Mouse (Mus musculus) embryonic facial prominence, embryonic 14.5 days (tissue): ENCODE results near the gene Cybrd1. TPM values are rescaled to one million over a fixed set of nuclear protein-coding genes. Genes with fewer than 3 reads are reported as not detected.
A peak's percentile ranks its signal among the peaks of the same experiment; 100 is the strongest.

Experiments used
- ATAC-seq: fragments of 200-750 bp; cut with Nextera tagmentation; 2 replicates; pipeline ENCODE4 v1.8.0; 2017; ENCODE audit warnings: low read depth, moderate number of reproducible peaks, moderate TSS enrichment
- DNase-seq: peaks from one replicate; pipeline ENCODE4 v3.0.0-alpha.2; 2015; ENCODE audit warnings: low spot score
- H3K27ac ChIP-seq: fragments of 300-500 bp; sonication (generic); replicated peaks from 2 replicates; pipeline ENCODE4 v1.5.1; 2014; ENCODE audit warnings: low read depth, mild to moderate bottlenecking, low read length, moderate library complexity
- H3K27me3 ChIP-seq: fragments of 300-500 bp; sonication (generic); replicated peaks from 2 replicates; pipeline ENCODE4 v1.6.1; 2014; ENCODE audit warnings: low read length; ENCODE audit not compliant: control insufficient read depth, insufficient read depth
- H3K36me3 ChIP-seq: fragments of 300-500 bp; sonication (generic); 2 replicates; pipeline ENCODE4 v1.6.1; 2014; ENCODE audit warnings: low read length, mixed read lengths; ENCODE audit not compliant: control insufficient read depth, insufficient read depth
- H3K4me1 ChIP-seq: fragments of 300-500 bp; sonication (generic); 2 replicates; pipeline ENCODE4 v1.6.1; 2014; ENCODE audit warnings: antibody characterized with exemption, low read length; ENCODE audit not compliant: control insufficient read depth, insufficient read depth
- H3K4me2 ChIP-seq: fragments of 300-500 bp; sonication (generic); 2 replicates; pipeline ENCODE4 v1.6.1; 2014; ENCODE audit warnings: low read depth, mild to moderate bottlenecking, low read length, moderate library complexity, mixed read lengths
- H3K4me3 ChIP-seq: fragments of 300-500 bp; sonication (generic); 2 replicates; pipeline ENCODE4 v1.5.1; 2014; ENCODE audit warnings: low read depth, mild to moderate bottlenecking, low read length
- H3K9ac ChIP-seq: fragments of 300-500 bp; sonication (generic); 2 replicates; pipeline ENCODE4 v1.6.1; 2014; ENCODE audit warnings: low read depth, mild to moderate bottlenecking, low read length, moderate library complexity, mixed read lengths
- H3K9me3 ChIP-seq: fragments of 300-500 bp; sonication (generic); 2 replicates; pipeline ENCODE4 v1.6.1; 2016; ENCODE audit warnings: low read length; ENCODE audit not compliant: control insufficient read depth
- WGBS: fragments of 180-500 bp; shearing (Covaris S2); extraction: QIAGEN DNeasy Blood & Tissue Kit; methylation state at CpG from one replicate; pipeline ENCODE4 v1.1.7; 2014; 5-methylcytosine and 5-hydroxymethylcytosine counted together
- polyA plus RNA-seq: library from polyadenylated mRNA; unstranded; fragments of >200 nt; fragmentation: Nextera tagmentation; extraction: Ambion mirVana; gene quantifications from 2 replicates; pipeline ENCODE4 v1.2.1, GENCODE M21; 2014

Cybrd1 gene
- polyA plus RNA-seq, 1 experiment from 2014 or later = 4.5 TPM

DNA sequence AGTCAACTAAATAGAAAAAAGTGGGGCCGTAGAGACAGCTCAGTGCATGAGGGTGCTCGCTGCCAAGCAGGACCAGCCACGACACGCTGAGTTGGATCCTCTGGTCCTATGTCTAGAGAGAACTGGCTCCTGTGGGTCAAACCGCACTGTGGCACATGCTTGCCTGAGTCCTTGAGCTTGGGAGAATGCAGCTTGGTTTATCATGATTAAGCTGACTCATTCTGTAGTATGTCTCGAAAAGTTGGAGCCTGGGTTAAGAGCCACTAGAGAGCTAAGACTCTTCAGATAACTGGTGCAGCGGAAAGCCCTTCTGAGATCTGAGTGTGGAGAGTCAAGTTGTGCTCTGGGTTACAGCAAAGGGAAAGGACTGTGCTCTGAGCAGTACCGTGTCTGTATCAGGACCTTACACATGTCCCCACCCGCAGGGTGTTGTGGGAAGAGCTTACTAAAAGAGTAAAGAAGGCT, 16.4 kb downstream of the Cybrd1 start:
- Histone ChIP-seq H3K9me3 (peaks cover 4% of the 10 kb centered on the region; the same call in 1 of the 2 replicates), H3K4me1 (no peaks in the 10 kb centered on the region), H3K4me3 (no peak overlapping the region), H3K9ac (0 out of 2 replicates have a peak overlapping the region, but pooled peaks have one; percentile 11), H3K27me3 (no peaks in the 10 kb centered on the region), H3K27ac (no peak overlapping the region), H3K36me3 (peaks cover 25% of the 10 kb centered on the region; the same call in 1 of the 2 replicates), H3K4me2 (no peak overlapping the region)
- 87% methylated on average over 9 of the region's 9 CpGs for WGBS
- DNase-seq = no peak
- ATAC-seq = no peak

DNA sequence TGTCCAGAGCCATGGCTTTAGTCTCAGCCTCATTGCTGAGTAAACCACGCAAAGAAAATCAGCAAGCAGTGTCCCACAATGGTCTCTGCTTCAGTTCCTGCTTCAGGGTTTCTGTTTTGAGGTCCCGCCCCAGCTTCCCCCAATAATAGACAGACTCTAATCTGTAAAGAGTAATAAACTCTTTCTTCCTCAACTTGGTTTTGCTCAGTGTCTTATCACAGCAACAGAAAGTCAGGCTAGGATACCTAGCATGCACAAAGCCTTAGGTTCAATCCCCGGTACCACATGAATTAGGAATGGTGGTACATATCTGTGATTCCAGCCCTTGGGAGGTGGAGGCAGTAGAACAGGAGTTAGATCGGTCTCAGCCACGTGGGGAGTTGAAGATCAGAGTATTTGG, 17.1 kb downstream of the Cybrd1 start:
- no peak overlapping the region for H3K4me3 ChIP-seq
- ATAC-seq = no peak
- DNase-seq = no peak
- 80% methylated on average over 5 of the region's 5 CpGs for WGBS
- H3K4me2 ChIP-seq = no peak overlapping the region
- no peaks in the 10 kb centered on the region for H3K4me1 ChIP-seq
- no peak overlapping the region for H3K27ac ChIP-seq
- H3K36me3 ChIP-seq = peaks cover 29% of the 10 kb centered on the region; the same call in 1 of the 2 replicates
- H3K27me3 ChIP-seq = no peaks in the 10 kb centered on the region
- no peak overlapping the region for H3K9ac ChIP-seq
- H3K9me3 ChIP-seq = peaks cover 4% of the 10 kb centered on the region; the same call in 1 of the 2 replicates

DNA sequence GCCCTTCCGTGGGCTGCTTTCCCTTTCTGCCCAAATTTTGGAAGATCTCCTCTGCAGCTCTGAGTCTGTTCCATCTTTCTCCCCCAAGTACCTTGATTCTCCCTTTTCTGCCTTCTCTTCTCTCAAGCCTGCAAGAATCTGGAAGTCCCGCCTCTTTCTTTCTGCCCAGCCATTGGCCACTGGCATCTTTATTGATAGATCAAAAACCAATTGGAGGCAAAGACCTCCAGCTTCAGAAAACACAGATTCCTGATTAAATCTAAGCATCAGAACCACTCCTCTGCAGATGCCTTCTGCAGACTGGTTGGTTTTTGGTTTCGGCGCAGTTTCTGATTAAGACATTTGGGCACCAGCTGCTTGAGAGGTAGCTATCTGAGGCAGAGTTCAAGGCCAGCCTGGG, 22.9 kb downstream of the Cybrd1 start:
- H3K4me2 ChIP-seq = no peak overlapping the region
- H3K27me3 ChIP-seq = no peaks in the 10 kb centered on the region
- H3K4me1 ChIP-seq = no peaks in the 10 kb centered on the region
- H3K4me3 ChIP-seq = no peak overlapping the region
- 66% methylated on average over 4 of the region's 4 CpGs for WGBS
- H3K27ac ChIP-seq = no peak overlapping the region
- H3K9me3 ChIP-seq = peaks cover 4% of the 10 kb centered on the region; the same call in 1 of the 2 replicates
- H3K36me3 ChIP-seq = peaks cover 23% of the 10 kb centered on the region; the same call in 1 of the 2 replicates
- DNase-seq (no peak), ATAC-seq (no peak)
- H3K9ac ChIP-seq = no peak overlapping the region

DNA sequence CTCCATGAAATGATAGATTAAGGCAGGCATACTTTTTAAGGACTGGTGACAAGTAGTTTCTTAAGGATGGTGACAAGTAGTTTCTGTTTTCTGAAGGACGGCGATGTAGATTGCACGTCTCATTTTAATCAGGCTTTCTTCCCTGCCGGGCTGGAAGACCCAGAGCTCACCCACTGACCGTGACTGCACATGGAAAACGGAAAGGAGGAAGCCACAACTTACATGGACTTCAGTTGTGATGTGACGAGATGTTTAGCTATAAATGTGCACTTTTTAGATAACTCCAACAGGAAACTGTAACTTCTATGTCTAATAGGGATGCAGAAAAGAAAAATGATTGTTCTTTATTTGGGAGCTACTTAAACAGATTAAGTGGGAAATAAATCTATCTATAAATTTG, 24.7 kb downstream of the Cybrd1 start:
- peaks cover 1% of the 10 kb centered on the region; the same call in 1 of the 2 replicates for H3K9me3 ChIP-seq
- H3K4me3 ChIP-seq = no peak overlapping the region
- no peak overlapping the region for H3K27ac ChIP-seq
- no peaks in the 10 kb centered on the region for H3K4me1 ChIP-seq
- no peak for DNase-seq
- no peak overlapping the region for H3K4me2 ChIP-seq
- ATAC-seq = no peak
- H3K9ac ChIP-seq = no peak overlapping the region
- H3K36me3 ChIP-seq = peaks cover 16% of the 10 kb centered on the region; the same call in 1 of the 2 replicates
- WGBS = 63% methylated on average over 7 of the region's 7 CpGs
- no peaks in the 10 kb centered on the region for H3K27me3 ChIP-seq

DNA sequence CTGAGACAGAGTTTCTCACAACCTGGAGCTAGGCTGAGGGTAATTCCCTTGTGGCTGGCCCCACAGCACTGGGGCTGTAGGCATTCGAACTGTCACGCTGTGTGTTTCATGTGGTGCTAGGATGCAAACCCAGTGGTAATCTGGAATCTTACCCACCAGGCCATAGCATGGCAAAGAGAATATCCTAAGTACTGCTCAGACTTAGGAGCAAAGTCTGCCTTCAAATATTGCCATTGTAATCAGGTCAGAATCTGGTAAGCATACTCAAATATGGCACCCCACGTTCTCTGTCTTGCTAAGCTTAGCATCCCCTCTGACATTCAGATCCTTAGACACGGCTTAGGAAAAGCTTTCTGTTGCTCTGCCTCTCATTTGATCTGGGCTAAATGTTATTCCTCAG, 28.1 kb downstream of the Cybrd1 start:
- DNase-seq = no peak
- H3K27ac ChIP-seq = no peak overlapping the region
- no peaks in the 10 kb centered on the region for H3K36me3 ChIP-seq
- H3K4me3 ChIP-seq = no peak overlapping the region
- H3K27me3 ChIP-seq = no peaks in the 10 kb centered on the region
- 78% methylated on average over 4 of the region's 4 CpGs for WGBS
- H3K9me3 ChIP-seq = no peaks in the 10 kb centered on the region
- ATAC-seq = no peak
- H3K4me2 ChIP-seq = no peak overlapping the region
- H3K4me1 ChIP-seq = no peaks in the 10 kb centered on the region
- no peak overlapping the region for H3K9ac ChIP-seq

DNA sequence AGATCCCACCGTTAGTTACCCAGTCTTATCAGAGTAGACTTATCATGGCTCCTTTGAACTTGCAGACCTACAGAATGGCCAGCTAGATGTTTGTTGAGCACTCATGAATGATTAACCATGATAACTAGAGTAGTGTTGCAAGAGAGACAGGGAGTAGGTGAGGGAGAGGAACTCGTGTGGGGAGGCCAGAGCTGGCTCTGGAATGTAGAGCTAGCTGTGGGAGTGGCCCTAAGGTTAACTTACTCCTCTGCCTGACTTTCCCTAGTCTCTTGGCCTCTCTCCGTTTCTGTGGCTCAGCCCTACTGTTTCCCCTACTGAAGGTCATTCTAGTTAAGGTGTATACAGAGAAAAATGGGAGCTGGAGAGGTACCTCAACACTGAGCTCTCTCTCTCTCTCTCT, 28.5 kb downstream of the Cybrd1 start:
- WGBS = 54% methylated on average over 3 of the region's 3 CpGs
- Histone ChIP-seq H3K27ac (no peak overlapping the region), H3K4me1 (no peaks in the 10 kb centered on the region), H3K36me3 (no peaks in the 10 kb centered on the region), H3K9me3 (no peaks in the 10 kb centered on the region), H3K4me3 (no peak overlapping the region), H3K9ac (no peak overlapping the region), H3K4me2 (no peak overlapping the region), H3K27me3 (no peaks in the 10 kb centered on the region)
- no peak for DNase-seq
- ATAC-seq = no peak

DNA sequence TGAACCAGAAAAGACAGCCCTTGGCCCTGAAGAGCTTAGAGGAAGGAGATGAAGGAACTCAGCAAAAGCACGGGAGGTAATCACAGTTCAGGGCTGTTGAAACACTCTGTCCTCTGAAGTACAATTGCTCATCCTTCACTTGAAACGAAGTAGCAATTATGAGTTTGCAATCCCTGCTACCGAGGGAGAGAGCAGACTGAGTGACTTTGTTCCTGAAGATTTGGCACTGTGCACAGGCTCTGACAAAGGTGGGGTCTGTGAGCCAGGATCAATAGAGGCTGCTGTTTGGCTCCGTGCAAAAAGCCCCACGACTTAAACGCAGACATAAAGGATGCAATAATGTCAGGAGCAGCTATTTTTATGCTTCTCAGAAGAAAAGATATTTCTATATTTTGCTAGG, 30.1 kb downstream of the Cybrd1 start:
- Histone ChIP-seq H3K9me3 (no peaks in the 10 kb centered on the region), H3K36me3 (no peaks in the 10 kb centered on the region), H3K4me2 (no peak overlapping the region), H3K4me3 (no peak overlapping the region), H3K27ac (no peak overlapping the region), H3K9ac (no peak overlapping the region), H3K27me3 (no peaks in the 10 kb centered on the region), H3K4me1 (no peaks in the 10 kb centered on the region)
- WGBS = 40% methylated on average over 6 of the region's 6 CpGs
- ATAC-seq (no peak), DNase-seq (no peak)

DNA sequence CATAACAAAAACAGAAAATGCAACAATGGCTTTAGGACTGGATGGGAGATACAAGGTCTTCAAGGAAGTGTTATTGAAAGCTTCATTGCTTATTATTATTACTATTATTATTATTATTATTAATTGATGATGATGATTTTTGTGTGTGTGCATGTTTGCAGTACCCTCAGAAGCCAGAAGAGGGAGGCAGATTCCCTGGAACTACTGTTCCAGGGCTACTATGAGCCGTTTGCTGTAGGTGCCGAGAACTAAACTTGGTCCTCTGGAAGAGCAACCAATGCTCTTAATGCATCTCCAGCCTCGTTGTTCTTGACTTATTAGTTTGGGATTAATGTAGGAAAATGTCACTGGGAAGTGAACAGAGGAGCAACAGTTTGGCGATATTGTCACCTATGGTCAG, 34.4 kb downstream of the Cybrd1 start:
- H3K4me3 ChIP-seq = no peak overlapping the region
- WGBS = 89% methylated on average over 4 of the region's 4 CpGs
- H3K4me1 ChIP-seq = no peaks in the 10 kb centered on the region
- no peaks in the 10 kb centered on the region for H3K36me3 ChIP-seq
- no peak overlapping the region for H3K9ac ChIP-seq
- no peak overlapping the region for H3K4me2 ChIP-seq
- H3K27ac ChIP-seq = no peak overlapping the region
- no peaks in the 10 kb centered on the region for H3K27me3 ChIP-seq
- H3K9me3 ChIP-seq = no peaks in the 10 kb centered on the region
- no peak for DNase-seq
- ATAC-seq = no peak

DNA sequence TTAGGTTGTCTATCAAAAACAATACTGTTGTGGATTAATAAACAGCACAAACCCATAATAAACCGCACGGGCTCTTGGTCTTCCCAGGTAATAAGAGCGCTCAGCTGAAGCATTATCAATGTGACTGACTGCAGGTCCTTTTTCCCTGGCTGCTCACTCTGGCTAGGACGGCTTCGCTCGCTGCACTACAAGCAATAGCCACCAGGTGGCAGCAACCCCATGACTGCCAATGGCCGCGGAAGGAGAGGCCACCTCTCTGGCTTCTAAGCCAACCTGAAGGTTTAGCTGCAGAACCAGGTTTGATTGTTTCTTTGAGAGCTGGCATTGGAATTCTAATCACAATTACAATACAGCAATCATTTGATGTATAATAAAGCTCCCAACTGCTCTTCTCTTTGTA, 37.8 kb downstream of the Cybrd1 start:
- no peaks in the 10 kb centered on the region for H3K27me3 ChIP-seq
- H3K4me3 ChIP-seq = no peak overlapping the region
- peak; percentile 74; the same call in 1 of the 2 replicates for ATAC-seq
- H3K4me2 ChIP-seq = no peak overlapping the region
- WGBS = 9% methylated on average over 8 of the region's 8 CpGs
- no peak overlapping the region for H3K9ac ChIP-seq
- no peak overlapping the region for H3K27ac ChIP-seq
- H3K9me3 ChIP-seq = no peaks in the 10 kb centered on the region
- DNase-seq = peak; percentile 70
- no peaks in the 10 kb centered on the region for H3K4me1 ChIP-seq
- no peaks in the 10 kb centered on the region for H3K36me3 ChIP-seq
